Mouse (Mus musculus) heart, adult 11 months (tissue): ENCODE measurements around the gene Nptxr.

Source experiments
- DNase-seq: peaks from one replicate; pipeline ENCODE4 v3.0.0; 2022

Gene Nptxr

GRCm38 (mm10) chr15:79804352-79805071 is at the start of gene Nptxr:
TSS of gene Nptxr (minus strand) at chr15:79804766.
- peak; percentile 97 for DNase-seq

GRCm38 (mm10) chr15:79850143-79850542 is 45.6 kb upstream of the Nptxr start:
- DNase-seq = no peak

- DNase-seq = peak; percentile 97
Observed at GRCm38 (mm10) chr15:79847100-79847499, 42.5 kb upstream of the Nptxr start.

- no peak for DNase-seq
Observed at GRCm38 (mm10) chr15:79845986-79846385, 41.4 kb upstream of the Nptxr start.

- DNase-seq = no peak
Observed at GRCm38 (mm10) chr15:79842985-79843384, 38.4 kb upstream of the Nptxr start.

GRCm38 (mm10) chr15:79840281-79840680 is 35.7 kb upstream of the Nptxr start:
- DNase-seq = peak; percentile 86

- no peak for DNase-seq
Observed at GRCm38 (mm10) chr15:79834881-79835260, 30.3 kb upstream of the Nptxr start.

- peak; percentile 100 for DNase-seq
Observed at GRCm38 (mm10) chr15:79834130-79834880, 29.7 kb upstream of the Nptxr start, which contains the start of the genes Npcd and Cbx6. TSS of gene Npcd (minus strand) at chr15:79834237. TSS of gene Cbx6 (minus strand) at chr15:79834688.

- DNase-seq = peak; percentile 95
Observed at GRCm38 (mm10) chr15:79833251-79834050, 28.9 kb upstream of the Nptxr start.

GRCm38 (mm10) chr15:79832064-79832900 is 27.7 kb upstream of the Nptxr start:
- peak; percentile 94 for DNase-seq

- peak; percentile 96 for DNase-seq
Observed at GRCm38 (mm10) chr15:79830388-79830787, 25.8 kb upstream of the Nptxr start.

GRCm38 (mm10) chr15:79829431-79829830 is 24.9 kb upstream of the Nptxr start:
- DNase-seq = no peak

- DNase-seq = no peak
Observed at GRCm38 (mm10) chr15:79828366-79829035, 23.9 kb upstream of the Nptxr start.

- no peak for DNase-seq
Observed at GRCm38 (mm10) chr15:79827778-79828210, 23.2 kb upstream of the Nptxr start.

GRCm38 (mm10) chr15:79827061-79827777 is 22.7 kb upstream of the Nptxr start:
- DNase-seq = no peak

GRCm38 (mm10) chr15:79826221-79826935 is 21.8 kb upstream of the Nptxr start:
- no peak for DNase-seq

GRCm38 (mm10) chr15:79825146-79825825 is 20.7 kb upstream of the Nptxr start:
- DNase-seq = no peak

- DNase-seq = peak; percentile 97
Observed at GRCm38 (mm10) chr15:79823588-79824280, 19.2 kb upstream of the Nptxr start.
